Mouse (Mus musculus): ENCODE measurements around the gene Vmn2r44. TPM values are rescaled to one million over a fixed set of nuclear protein-coding genes. Genes with fewer than 3 reads are reported as not detected.

The Vmn2r44 gene
- polyA plus RNA-seq (2012; ENCODE audit: low replicate concordance), result 0.02 TPM in 1 of 2 replicates, not detected in the other

DNA sequence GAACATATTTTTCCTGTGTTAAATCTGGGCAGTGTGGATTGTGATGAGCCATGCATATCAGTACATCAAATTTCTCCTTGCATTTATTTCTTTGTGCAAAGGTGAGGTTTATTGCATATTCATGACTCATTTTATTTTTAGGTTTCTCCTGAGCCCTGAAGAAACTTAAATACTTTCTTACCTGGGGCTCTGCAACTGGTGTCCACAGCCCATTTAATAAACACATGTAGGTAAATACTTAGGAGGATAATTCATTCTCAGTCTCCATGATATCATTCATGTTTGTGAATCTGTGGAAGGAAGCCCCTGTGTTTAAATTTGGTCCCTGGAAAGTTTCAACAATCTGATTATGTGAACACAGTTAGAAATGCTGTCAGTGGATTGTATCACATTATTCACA lies at the start of gene Vmn2r44:
TSS of gene Vmn2r44 (minus strand) at position 101 of the 400 bp plus-strand sequence.

Other genes starting within 250 kb of the Vmn2r44 start
- not detected in 2 replicates for gene Vmn2r41, start 221.7 kb downstream of the Vmn2r44 start, polyA plus RNA-seq (2012; ENCODE audit: low replicate concordance)
- gene Vmn2r42, start 183.0 kb downstream of the Vmn2r44 start, polyA plus RNA-seq (2012; ENCODE audit: low replicate concordance), result 0.02 and 0.07 TPM in 2 replicates
- 0.05 TPM in 1 of 2 replicates, not detected in the other for gene Vmn2r43, start 122.7 kb downstream of the Vmn2r44 start, polyA plus RNA-seq (2012; ENCODE audit: low replicate concordance)
- gene Vmn2r45, start 105.7 kb upstream of the Vmn2r44 start, polyA plus RNA-seq (2012; ENCODE audit: low replicate concordance), result not detected in 2 replicates

All from hematopoietic multipotent progenitor cell, adult 10-12 weeks (in vitro differentiated cells).